Mouse (Mus musculus) limb, embryonic 13.5 days (tissue): ENCODE measurements around the gene Sec14l5. TPM values are rescaled to one million over a fixed set of nuclear protein-coding genes. Genes with fewer than 3 reads are reported as not detected.

Experiments used
- ATAC-seq: fragments of 200-750 bp; cut with Nextera tagmentation; 2 replicates; pipeline ENCODE4 v1.8.0; 2017; ENCODE audit warnings: low read depth, moderate number of reproducible peaks, moderate TSS enrichment; ENCODE audit not compliant: low FRiP score
- H3K27ac ChIP-seq: fragments of 300-500 bp; sonication (generic); 2 replicates; pipeline ENCODE4 v1.5.1; 2015; ENCODE audit warnings: inconsistent platforms, mild to moderate bottlenecking, moderate library complexity
- H3K27me3 ChIP-seq: fragments of 300-500 bp; sonication (generic); 2 replicates; pipeline ENCODE4 v1.6.1; 2015; ENCODE audit warnings: mild to moderate bottlenecking, inconsistent platforms
- H3K36me3 ChIP-seq: fragments of 300-500 bp; sonication (generic); 2 replicates; pipeline ENCODE4 v1.6.1; 2015; ENCODE audit warnings: inconsistent platforms, mild to moderate bottlenecking, moderate library complexity
- H3K4me1 ChIP-seq: fragments of 300-500 bp; sonication (generic); 2 replicates; pipeline ENCODE4 v1.6.1; 2015; ENCODE audit warnings: inconsistent platforms
- H3K4me2 ChIP-seq: fragments of 300-500 bp; sonication (generic); replicated peaks from 2 replicates; pipeline ENCODE4 v1.6.1; 2015; ENCODE audit warnings: inconsistent platforms, mild to moderate bottlenecking, moderate library complexity
- H3K4me3 ChIP-seq: fragments of 300-500 bp; sonication (generic); 2 replicates; pipeline ENCODE4 v1.5.1; 2015; ENCODE audit warnings: moderate library complexity, mild to moderate bottlenecking, inconsistent platforms
- H3K9ac ChIP-seq: fragments of 300-500 bp; sonication (generic); 2 replicates; pipeline ENCODE4 v1.6.1; 2015; ENCODE audit warnings: mild to moderate bottlenecking, inconsistent platforms
- H3K9me3 ChIP-seq: fragments of 300-500 bp; sonication (generic); 2 replicates; pipeline ENCODE4 v1.6.1; 2016; ENCODE audit warnings: inconsistent platforms
- WGBS: fragments of 180-500 bp; shearing (Covaris S2); methylation state at CpG from one replicate; pipeline ENCODE4 v1.1.7; 2015; 5-methylcytosine and 5-hydroxymethylcytosine counted together
- polyA plus RNA-seq: library from polyadenylated mRNA; unstranded; fragments of >200 nt; fragmentation: Nextera tagmentation; extraction: Ambion mirVana; gene quantifications from 2 replicates; pipeline ENCODE4 v1.2.1, GENCODE M21; 2015

Sec14l5 gene
- polyA plus RNA-seq, 1 experiment from 2014 or later = 0.10 TPM

DNA sequence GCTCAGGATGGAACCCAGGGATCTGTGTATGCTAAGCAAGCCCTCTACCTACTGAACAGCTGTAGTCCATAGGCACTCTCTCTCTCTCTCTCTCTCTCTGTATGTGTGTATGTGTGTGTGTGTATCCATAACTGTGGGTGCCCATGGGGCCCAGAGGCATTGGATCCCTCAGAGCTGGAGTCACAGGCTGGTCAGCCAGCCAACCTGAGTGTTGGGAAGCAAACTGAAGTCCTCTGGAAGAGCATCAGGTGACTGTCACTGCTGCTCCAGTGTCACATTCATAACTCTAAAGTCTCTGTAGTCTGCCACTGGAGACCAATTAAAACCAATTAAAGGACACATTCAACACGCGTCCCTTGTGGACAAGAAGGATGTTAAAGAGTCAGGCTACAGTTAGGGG is 9.6 kb downstream of the Sec14l5 start:
- WGBS = 47% methylated on average over 2 of the region's 2 CpGs
- ATAC-seq = no peak
- Histone ChIP-seq H3K27ac (no peak overlapping the region), H3K9me3 (no peaks in the 10 kb centered on the region), H3K4me1 (no peaks in the 10 kb centered on the region; the same call in 1 of the 2 replicates), H3K36me3 (no peaks in the 10 kb centered on the region), H3K4me2 (no peak overlapping the region), H3K4me3 (no peak overlapping the region), H3K27me3 (no peaks in the 10 kb centered on the region), H3K9ac (no peak overlapping the region)

DNA sequence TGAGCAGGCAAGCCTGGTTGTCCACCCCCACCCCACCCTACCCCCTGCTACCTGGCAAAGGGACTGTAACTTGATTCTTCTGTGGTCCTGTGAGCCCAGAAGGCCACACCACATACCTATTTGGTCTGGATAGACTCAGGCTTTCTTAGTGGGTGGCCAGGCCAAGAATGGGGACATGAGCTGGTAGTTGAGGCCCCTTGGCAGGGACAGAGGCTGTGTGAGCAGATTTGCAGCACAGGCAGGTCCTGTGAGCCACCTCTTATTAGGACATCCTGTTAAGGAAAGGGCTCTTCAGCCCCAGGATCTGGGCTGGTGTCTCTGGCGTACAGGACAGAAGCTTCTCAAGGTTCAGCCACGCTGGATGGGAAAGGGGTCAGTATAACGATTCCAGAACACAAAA is 10.2 kb downstream of the Sec14l5 start:
- 67% methylated on average over 3 of the region's 3 CpGs for WGBS
- no peaks in the 10 kb centered on the region for H3K36me3 ChIP-seq
- no peak for ATAC-seq
- no peaks in the 10 kb centered on the region for H3K9me3 ChIP-seq
- H3K4me3 ChIP-seq = no peak overlapping the region
- no peak overlapping the region for H3K4me2 ChIP-seq
- no peak overlapping the region for H3K27ac ChIP-seq
- no peak overlapping the region for H3K9ac ChIP-seq
- no peaks in the 10 kb centered on the region for H3K27me3 ChIP-seq
- no peaks in the 10 kb centered on the region; the same call in 1 of the 2 replicates for H3K4me1 ChIP-seq

DNA sequence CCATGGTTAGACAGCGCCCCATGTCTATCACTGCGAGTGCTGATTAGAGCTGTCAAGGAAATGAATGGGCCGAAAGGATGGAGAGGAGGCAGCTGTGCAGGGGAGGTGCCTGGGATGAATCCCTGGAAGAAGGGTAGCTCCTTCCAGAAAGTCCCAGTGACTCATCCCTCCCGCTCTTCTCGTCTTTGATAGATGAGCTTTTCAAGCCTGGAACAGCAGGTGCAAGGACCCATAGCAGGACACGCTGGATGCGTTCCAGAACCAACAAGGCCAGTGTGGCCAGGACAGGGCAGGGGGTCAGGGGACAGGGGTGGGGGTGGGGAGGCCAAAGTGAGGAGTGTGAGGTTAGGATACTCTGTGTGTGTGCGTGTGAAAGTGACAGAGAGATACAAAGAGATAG is 12.3 kb downstream of the Sec14l5 start:
- H3K4me1 ChIP-seq = no peaks in the 10 kb centered on the region; the same call in 1 of the 2 replicates
- no peak overlapping the region for H3K27ac ChIP-seq
- H3K4me3 ChIP-seq = no peak overlapping the region
- H3K9ac ChIP-seq = no peak overlapping the region
- ATAC-seq = no peak
- no peaks in the 10 kb centered on the region for H3K9me3 ChIP-seq
- 83% methylated on average over 8 of the region's 8 CpGs for WGBS
- no peaks in the 10 kb centered on the region for H3K27me3 ChIP-seq
- H3K4me2 ChIP-seq = no peak overlapping the region
- H3K36me3 ChIP-seq = no peaks in the 10 kb centered on the region

DNA sequence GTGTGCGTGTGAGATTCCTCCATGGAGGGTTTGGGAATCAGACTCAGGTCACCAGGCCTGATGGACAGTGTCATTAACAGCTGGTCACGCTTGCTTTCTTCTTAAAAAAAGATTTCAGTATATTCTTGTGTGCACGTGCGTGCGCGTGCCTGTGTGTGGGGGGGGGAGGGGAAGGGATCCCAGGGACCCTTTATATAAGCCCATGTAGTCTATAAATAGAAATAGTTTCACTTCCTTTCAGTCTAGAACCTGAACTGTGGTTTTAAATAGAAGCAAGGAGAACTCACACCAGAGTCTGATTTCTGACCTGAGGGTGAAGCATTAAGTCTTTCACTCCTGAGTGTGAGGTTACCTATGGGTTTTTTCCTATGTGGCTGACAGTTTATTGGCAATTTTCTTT is 17.4 kb downstream of the Sec14l5 start:
- Histone ChIP-seq H3K9ac (no peak overlapping the region), H3K4me1 (no peaks in the 10 kb centered on the region), H3K9me3 (no peaks in the 10 kb centered on the region), H3K4me2 (no peak overlapping the region), H3K36me3 (no peaks in the 10 kb centered on the region), H3K4me3 (no peak overlapping the region), H3K27ac (no peak overlapping the region), H3K27me3 (no peaks in the 10 kb centered on the region)
- no peak for ATAC-seq
- WGBS = 80% methylated on average over 6 of the region's 6 CpGs

DNA sequence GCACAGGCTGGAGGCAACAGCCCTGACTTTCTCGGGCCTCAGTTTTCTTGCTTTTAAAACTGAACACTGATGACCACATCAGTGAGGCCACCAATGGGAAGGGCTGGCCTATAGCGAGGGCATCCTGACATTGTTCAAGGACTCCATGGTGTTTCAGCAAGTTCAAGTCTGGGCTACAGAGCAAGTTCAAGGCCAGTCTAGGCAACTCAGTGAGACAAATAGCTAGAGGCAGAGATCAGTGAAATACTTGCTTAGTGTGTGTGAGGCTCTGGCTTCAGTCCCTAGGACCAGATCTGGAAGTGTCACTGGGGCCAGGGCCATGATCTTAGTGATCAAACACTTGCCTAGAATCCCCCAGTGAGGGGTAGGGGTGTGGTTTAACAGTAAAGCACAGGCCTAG is 21.1 kb downstream of the Sec14l5 start:
- H3K27ac ChIP-seq = no peak overlapping the region
- no peaks in the 10 kb centered on the region for H3K27me3 ChIP-seq
- no peak overlapping the region for H3K4me2 ChIP-seq
- H3K36me3 ChIP-seq = no peaks in the 10 kb centered on the region
- no peak for ATAC-seq
- no peaks in the 10 kb centered on the region for H3K4me1 ChIP-seq
- H3K4me3 ChIP-seq = no peak overlapping the region
- no peaks in the 10 kb centered on the region for H3K9me3 ChIP-seq
- no peak overlapping the region for H3K9ac ChIP-seq
- WGBS = 82% methylated on average over 2 of the region's 2 CpGs

DNA sequence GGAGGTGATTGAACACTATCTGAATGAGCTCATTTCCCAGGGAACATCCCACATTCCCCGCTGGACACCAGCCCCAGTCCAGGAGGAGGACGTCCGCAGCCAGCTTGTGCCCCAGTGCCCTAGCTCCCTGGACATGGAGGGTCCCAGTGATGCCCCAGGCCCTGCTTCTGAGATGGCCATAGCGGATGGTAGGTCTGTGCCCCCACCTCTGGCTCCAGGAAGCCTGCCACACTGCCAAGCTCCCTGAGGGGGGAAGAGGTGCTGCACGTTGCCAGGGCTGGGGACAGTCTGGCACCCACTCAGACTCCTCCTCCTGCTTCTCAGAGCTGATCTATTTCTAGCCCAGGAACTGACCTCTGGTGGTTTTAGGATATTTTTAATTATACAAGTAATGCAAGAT is 21.9 kb downstream of the Sec14l5 start:
- 76% methylated on average over 5 of the region's 5 CpGs for WGBS
- no peaks in the 10 kb centered on the region for H3K27me3 ChIP-seq

DNA sequence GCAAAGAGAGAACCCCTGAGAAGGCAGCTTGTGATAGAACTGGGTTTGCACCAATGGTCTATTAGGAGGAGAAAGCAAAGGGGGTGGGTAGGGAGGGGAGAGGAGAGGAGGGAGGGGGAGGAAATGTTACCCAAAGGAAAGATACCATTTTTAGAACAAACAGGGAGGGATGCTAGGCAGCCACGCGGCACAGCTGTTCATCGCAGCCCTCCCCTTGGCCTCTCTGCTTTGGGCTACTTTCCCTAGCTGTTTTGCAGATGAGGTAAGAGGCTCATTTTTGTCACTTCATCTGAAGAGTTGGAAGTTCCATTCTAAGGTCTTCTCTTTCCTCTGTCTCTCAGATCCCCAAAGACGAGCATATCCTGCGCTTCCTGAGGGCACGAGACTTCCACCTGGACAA is 25.7 kb downstream of the Sec14l5 start:
- no peak overlapping the region for H3K4me2 ChIP-seq
- no peak for ATAC-seq
- no peak overlapping the region for H3K4me3 ChIP-seq
- H3K4me1 ChIP-seq = no peaks in the 10 kb centered on the region
- H3K9me3 ChIP-seq = no peaks in the 10 kb centered on the region
- 87% methylated on average over 6 of the region's 6 CpGs for WGBS
- H3K27ac ChIP-seq = no peak overlapping the region
- no peak overlapping the region for H3K9ac ChIP-seq
- H3K36me3 ChIP-seq = no peaks in the 10 kb centered on the region
- H3K27me3 ChIP-seq = no peaks in the 10 kb centered on the region

More for the DNA sequence above, 21.9 kb downstream of the Sec14l5 start:
- Histone ChIP-seq H3K9me3 (no peaks in the 10 kb centered on the region), H3K36me3 (no peaks in the 10 kb centered on the region), H3K4me2 (no peak overlapping the region), H3K4me3 (no peak overlapping the region), H3K4me1 (no peaks in the 10 kb centered on the region), H3K27ac (no peak overlapping the region), H3K9ac (no peak overlapping the region)
- ATAC-seq = no peak

DNA sequence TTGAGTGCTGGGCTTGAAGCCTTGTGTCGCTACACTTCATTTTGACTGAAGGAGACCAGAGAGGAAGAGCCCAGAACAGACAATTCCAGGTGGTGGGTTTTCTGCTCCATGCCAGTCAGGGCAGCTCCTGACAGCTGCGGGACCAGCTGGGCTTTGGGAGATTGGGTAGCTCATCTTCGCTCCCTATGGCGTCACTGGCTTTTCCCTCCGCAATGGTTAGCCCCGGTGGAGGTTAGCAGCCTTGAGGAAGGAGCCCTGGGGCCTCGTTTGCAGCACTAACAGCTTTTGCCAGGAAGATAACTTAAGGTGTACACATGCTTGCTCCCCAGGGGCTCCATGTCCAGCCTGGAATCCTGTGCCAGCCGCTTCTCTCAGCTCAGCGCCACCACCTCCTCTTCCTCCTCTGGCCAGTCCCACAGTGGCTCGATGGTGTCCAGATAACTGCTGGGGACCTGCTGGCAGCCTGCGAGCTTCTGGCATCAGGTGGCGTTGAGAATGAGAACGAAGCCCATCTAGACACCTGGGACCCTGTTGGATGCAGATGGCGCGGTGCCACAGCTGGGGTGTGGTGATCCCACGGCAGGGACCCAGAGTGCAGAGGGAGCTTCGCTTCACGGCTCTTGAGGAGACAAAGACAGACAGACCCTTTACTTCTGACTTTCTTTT is 36.5 kb downstream of the Sec14l5 start:
- no peak overlapping the region for H3K4me2 ChIP-seq
- WGBS = 83% methylated on average over 18 of the region's 18 CpGs
- ATAC-seq = no peak

DNA sequence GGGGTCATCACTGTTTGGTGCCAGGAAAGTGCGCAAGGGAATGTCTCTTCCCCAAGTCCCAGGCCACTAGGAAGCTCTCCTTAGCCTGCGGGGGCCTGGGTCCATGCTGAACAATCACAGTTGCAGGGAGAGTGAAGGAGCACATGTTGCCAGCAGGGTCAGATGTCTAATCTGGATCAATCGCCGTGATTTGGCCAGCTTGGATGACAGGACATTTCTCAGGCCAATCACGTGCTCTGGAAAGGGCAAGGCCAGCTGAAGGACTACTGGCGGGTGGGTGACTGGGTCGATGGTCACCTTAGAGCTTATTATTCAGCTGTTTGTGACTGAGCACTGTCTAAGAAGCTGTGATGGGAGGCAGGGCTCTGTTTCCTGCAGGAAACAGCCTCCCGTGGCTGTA is 37.2 kb downstream of the Sec14l5 start:
- Histone ChIP-seq H3K27ac (no peak overlapping the region), H3K9ac (no peak overlapping the region), H3K36me3 (no peaks in the 10 kb centered on the region), H3K4me3 (no peak overlapping the region), H3K9me3 (no peaks in the 10 kb centered on the region), H3K4me1 (no peaks in the 10 kb centered on the region), H3K27me3 (0 out of 2 replicates have a peak, but pooled peaks cover 3% of the 10 kb centered on the region), H3K4me2 (no peak overlapping the region)
- WGBS = 57% methylated on average over 8 of the region's 8 CpGs
- ATAC-seq = no peak

More for the DNA sequence above, 36.5 kb downstream of the Sec14l5 start:
- H3K9me3 ChIP-seq = no peaks in the 10 kb centered on the region
- 0 out of 2 replicates have a peak, but pooled peaks cover 3% of the 10 kb centered on the region for H3K27me3 ChIP-seq
- H3K4me1 ChIP-seq = no peaks in the 10 kb centered on the region
- no peaks in the 10 kb centered on the region for H3K36me3 ChIP-seq
- no peak overlapping the region for H3K27ac ChIP-seq
- no peak overlapping the region for H3K9ac ChIP-seq
- H3K4me3 ChIP-seq = no peak overlapping the region

DNA sequence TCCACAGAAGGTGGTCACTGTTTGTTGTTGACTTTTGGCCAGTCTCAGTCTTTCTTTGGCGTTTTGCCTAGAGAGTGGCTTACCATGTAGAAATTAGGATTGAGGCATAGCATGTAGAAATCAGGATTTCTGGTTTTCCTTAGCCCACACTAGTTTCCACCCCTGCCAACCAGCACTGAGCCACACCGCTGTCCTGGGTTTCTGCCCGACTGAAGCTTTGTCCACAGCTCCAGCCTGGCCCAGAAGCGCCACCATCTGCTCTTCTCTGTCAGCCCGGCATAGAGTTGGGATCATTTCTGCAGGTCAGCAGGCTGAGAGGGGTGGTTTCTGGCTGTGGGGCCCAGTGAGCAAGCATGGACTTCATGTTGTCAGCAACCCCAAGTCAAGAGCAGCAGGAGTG is 38.0 kb downstream of the Sec14l5 start:
- Histone ChIP-seq H3K9ac (no peak overlapping the region), H3K4me1 (no peaks in the 10 kb centered on the region), H3K36me3 (no peaks in the 10 kb centered on the region), H3K27me3 (0 out of 2 replicates have a peak, but pooled peaks cover 3% of the 10 kb centered on the region), H3K4me3 (no peak overlapping the region), H3K4me2 (no peak overlapping the region), H3K27ac (no peak overlapping the region), H3K9me3 (no peaks in the 10 kb centered on the region)
- no peak for ATAC-seq
- 84% methylated on average over 5 of the region's 5 CpGs for WGBS

DNA sequence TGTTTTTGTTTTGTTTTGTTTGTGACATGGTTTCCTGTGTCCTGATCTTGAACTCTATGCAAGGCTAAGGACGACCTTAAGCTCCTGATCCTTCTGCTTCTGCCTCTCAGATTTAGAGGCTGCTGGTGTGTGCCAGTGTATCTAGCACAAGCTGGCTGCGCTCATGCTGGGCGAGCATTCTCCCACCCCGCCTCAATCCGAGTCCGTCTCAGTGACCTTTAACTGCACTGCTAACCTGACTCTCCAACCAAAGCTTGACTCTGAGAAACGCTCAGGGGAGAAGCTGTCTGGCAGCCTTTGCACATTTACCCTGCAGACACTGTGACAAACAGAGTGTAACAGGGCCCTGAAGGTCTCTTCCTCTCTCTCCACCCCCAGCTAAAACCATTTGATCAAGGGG is 38.8 kb downstream of the Sec14l5 start:
- H3K4me3 ChIP-seq = no peak overlapping the region
- H3K9ac ChIP-seq = no peak overlapping the region
- H3K36me3 ChIP-seq = no peaks in the 10 kb centered on the region
- no peak overlapping the region for H3K27ac ChIP-seq
- no peak overlapping the region for H3K4me2 ChIP-seq
- no peak for ATAC-seq
- H3K9me3 ChIP-seq = no peaks in the 10 kb centered on the region
- WGBS = 69% methylated on average over 7 of the region's 7 CpGs
- no peaks in the 10 kb centered on the region for H3K27me3 ChIP-seq
- no peaks in the 10 kb centered on the region for H3K4me1 ChIP-seq

DNA sequence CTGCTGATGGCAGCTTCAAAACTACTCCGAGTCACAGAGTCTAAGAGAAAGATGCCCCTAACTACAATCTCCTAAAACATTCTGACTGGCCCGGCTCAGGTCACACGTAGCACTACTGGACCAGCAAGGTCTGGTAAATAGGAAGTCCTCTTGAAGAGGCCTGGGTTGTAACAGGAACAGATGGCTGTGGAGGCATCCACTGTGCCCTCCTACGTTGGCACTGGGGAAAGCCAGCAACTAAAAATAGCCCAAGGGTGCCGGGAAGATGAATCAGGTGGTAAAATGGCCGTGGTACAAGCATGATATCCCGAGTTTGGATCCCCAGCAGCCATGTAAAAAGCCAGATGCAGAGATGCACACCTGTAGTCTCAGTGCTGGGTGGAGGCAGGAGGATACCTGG is 39.3 kb downstream of the Sec14l5 start:
- 72% methylated on average over 7 of the region's 7 CpGs for WGBS
- Histone ChIP-seq H3K36me3 (no peaks in the 10 kb centered on the region), H3K9ac (no peak overlapping the region), H3K4me2 (no peak overlapping the region), H3K4me1 (no peaks in the 10 kb centered on the region), H3K27ac (no peak overlapping the region), H3K9me3 (no peaks in the 10 kb centered on the region), H3K27me3 (no peaks in the 10 kb centered on the region), H3K4me3 (no peak overlapping the region)
- no peak for ATAC-seq

DNA sequence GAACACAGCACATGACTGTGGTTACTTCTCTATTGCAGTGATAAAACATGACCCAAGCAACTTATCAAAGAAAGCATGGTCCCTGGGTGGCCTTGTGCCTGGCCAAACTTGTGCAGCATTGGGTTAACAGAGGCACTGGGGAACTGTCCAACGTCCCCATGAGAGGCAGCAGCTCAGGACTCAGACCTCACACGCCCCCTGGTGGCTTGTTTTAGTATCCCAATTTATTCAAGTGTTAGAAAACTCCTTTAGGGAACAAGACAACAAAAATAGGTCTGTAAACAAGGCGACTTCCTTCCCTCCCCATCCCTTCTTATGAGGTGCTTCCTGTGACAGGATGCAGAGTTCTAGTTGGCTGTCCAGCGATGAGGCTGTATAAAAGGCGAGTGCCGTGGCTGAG is 48.2 kb downstream of the Sec14l5 start:
- no peaks in the 10 kb centered on the region for H3K27me3 ChIP-seq
- no peak overlapping the region for H3K4me2 ChIP-seq
- no peaks in the 10 kb centered on the region for H3K4me1 ChIP-seq
- no peak overlapping the region for H3K9ac ChIP-seq
- no peak overlapping the region for H3K4me3 ChIP-seq
- ATAC-seq = no peak
- no peak overlapping the region for H3K27ac ChIP-seq
- H3K9me3 ChIP-seq = no peaks in the 10 kb centered on the region
- H3K36me3 ChIP-seq = peaks cover 7% of the 10 kb centered on the region
- 30% methylated on average over 6 of the region's 6 CpGs for WGBS
